Mouse (Mus musculus): ENCODE results near the gene Tcf7.

Gene Tcf7

GRCm38 (mm10) chr11:52283596-52284571 lies 1.1 kb upstream of the Tcf7 start:
- peak; percentile 79 for DNase-seq

DNA sequence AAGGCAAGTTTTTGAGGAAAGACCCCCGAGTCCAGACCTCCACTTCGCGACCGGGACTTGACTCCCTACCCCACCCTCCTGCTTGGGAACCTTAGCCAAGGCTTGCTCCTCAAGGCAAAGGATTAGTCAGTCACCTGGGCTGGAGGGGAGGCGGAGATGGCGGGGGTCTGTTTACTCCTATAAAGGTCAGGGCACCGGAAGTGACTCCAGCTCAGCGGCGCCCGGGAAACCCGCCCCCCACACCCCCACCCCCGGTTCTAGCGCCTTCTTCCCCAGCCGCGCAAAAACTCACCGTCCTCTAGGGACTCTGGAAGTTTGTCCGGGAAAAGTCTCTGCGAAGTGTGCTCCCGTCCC lies 417 bp downstream of the Tcf7 start:
- DNase-seq, result peak; percentile 87

DNA sequence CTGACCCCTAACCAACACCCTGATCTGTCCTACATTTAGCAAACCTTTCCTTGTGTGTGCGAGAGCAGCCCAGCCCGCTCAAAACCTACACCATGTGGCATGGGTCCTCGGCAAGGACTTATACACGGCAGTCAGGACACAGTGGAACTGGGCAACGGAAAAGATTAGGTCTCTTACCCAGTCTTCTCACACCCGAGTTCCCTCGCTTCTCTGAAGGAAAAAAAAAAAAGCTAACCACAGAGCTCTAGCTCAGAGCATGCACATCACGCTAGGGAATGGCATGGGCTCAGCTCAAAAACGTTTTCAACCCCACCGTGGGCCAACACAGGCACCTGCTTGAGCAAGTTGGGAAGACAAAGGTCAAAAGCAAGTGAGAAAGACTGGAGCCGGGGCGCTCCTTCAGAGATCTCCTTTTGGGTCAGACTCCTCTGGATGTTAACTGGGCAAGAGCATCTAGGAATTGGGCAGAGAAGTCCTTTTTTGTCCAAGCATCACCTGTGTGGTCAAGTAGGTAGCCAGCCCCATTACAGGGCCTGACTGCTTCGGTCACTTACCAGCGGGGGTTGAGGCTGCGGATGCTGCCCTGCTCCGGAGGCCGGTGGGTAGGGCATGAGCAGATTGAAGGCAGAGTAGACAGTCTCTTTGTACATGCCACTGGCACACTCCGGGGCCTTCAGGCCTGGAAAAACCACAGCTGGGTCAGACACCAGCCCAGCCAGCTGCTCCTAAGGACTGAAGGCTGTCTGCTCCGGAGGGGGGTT lies 1.1 kb downstream of the Tcf7 start:
- DNase-seq, result peak; percentile 66

DNA sequence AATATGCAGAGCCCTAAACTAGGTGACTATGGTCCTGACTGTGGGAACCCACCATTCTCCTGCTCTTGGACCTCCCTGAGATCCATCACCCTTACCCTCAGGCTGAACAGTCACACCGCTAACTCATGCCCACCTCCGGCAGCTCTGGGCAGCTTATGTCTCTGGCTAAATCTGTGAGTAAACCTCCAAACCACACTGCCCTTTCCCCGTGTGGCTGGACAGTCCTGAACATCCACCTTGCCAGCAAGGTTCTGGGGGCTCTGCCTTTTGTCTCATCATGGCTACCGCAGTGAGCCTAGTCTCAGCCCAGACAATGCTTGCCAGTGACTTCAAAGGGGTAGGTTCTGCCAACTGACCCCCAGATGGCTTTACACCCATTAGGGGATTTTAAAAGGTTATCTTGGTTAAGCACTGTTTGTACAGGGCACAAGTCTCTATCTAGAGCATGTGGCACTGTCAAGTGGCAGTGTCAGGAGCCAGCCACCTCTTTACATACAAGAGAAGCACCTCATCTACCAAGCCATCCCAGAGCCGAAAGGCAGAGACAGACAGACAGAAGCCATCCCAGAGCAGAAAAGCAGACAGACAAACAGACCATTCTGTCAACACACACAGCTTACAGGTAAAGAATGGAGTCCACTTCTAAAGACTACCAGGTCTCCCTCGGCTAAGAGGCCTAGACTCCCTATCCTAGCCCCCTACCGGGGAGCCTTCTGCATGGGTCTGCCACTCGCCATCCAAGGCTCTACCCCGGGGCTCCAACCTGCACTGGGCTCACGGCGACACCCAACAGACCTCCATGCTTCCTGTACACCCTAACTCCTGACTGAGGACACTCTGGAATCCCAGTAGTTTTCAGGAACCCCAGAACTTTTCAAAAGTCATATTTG lies 2.0 kb downstream of the Tcf7 start:
- peak; percentile 73 for DNase-seq

DNA sequence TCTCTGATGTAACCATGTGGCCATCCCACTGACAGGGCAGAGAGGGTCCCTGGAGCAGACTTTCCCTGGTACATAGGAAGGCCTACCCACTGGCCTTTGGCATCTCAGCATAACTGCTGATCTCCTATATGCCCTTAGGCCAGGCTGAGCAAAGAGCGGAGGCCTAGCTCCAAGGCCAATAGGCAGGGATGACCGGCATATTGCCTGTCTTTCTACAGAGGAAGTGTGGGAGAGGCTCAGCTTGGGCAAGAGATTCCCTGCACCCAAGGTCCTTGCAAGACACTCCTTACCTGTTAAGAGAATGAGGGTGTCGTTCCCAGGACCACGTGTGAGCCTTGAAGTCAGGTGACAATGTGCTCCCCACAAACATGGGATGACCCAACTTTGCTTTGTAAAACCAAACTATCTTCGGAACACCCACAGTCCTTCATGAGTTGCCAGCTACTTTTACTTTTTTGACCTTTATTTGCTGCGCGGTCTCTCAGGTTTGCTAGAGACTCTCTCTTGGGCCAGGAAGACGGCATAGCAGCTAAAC lies 3.1 kb downstream of the Tcf7 start:
- DNase-seq, result peak; percentile 73

- DNase-seq, result peak; percentile 69
Measured at GRCm38 (mm10) chr11:52278991-52279390, 3.8 kb downstream of the Tcf7 start.

GRCm38 (mm10) chr11:52278164-52278563 lies 4.7 kb downstream of the Tcf7 start:
- DNase-seq, result peak; percentile 65

- DNase-seq, result peak; percentile 62
Measured at GRCm38 (mm10) chr11:52277433-52278150, 5.2 kb downstream of the Tcf7 start.

DNA sequence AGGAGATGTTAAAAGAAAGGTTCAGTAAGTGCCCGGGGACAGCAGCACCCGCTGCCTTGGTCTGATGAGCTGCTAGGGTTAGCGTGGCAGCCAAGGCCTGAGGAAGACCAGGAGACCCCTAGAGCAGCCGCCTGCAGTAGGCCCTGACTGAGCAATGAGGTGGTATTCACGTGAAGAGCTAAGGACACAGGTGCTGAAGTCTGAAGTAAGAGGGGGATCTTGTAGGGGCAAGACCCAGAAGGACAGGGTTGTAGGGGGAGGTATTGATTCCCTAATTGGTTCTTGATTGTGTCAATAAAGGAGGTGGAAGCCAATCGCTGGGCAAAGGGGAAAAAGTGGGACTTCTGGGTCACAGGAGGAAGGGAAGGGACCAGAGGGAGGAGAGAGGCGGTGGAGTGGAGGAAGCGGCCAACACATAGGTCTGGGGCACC lies 5.8 kb downstream of the Tcf7 start:
- DNase-seq, result peak; percentile 68

DNA sequence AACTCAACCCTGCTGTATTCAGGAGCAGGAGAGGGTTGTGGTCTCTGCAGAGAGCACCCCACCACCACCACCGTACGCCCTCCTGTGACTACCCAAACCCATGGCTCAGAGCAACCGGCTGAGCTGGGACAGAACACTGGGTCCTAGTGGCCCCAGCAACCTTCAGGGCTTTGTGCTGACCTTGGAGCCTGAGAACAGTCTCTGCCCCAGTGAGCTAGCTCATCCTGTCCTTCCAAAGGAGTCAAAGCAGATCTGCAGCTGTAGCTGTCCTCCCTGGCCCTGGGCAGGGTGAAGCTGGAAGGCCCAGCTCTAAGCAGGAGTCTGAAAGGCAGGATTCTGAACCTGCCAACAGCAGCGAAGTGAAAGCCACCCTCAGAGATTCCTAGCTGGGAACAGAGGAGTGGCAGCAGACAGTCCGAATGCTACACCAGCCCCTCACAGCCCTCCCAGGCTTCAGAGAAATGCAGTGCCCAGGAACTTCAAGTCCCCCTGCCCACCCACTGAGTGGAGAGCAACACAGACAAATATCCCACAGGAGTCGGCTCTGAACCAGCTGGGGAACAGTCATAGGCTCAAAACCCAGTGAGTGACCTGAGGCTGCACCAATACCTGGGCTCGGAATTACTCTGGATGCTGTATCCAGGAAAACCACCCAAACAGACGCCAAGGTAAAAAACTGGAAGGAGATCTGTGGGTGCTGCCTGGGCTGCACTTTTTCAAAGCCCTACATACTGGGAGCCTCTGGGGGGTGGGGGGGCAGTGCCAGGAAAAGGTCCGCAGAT lies 6.8 kb downstream of the Tcf7 start:
- DNase-seq, result no peak

DNA sequence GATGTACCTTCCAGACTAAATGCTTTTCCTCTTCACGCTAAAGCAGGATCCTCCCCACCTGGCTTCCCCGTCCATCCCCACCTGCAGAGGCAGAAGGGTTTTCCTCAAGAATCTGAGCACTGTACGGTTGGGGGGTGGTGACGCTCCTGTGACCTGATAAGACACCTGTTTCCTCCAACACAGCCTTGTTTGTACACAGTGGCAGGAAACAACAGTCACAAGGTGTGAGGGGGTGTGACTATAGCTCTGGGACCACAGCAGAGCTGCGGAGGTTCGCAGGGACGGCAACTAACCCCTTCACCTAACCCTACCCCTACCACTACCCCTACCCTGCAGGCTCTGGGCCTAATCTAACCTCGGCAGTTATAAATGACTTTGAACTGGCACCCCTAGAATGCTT lies 7.4 kb downstream of the Tcf7 start:
- DNase-seq, result peak; percentile 86

- DNase-seq, result peak; percentile 82
Measured at GRCm38 (mm10) chr11:52274456-52275112, 8.2 kb downstream of the Tcf7 start.

DNA sequence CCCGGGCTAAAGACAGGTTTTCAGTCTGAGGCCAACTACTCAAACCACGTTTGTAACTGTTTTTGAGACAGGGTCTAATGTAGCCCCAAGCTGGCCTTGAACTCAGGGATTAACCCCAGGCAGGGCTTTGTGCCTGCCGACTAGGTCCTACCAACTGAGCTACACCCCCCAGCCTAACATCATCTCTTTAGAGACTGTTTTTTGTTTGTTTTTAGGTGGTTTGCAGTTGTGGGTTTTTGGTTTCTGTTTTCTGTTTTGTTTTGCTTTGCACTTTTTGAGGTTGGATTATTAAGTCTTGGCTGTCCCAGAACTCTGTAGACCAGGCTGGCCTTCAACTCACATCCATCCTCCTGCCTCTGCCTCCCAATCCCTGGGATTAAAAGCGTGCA lies 8.9 kb downstream of the Tcf7 start:
- DNase-seq, result no peak

GRCm38 (mm10) chr11:52273183-52273941 lies 9.5 kb downstream of the Tcf7 start:
- peak; percentile 62 for DNase-seq

GRCm38 (mm10) chr11:52272619-52273018 lies 10.2 kb downstream of the Tcf7 start:
- DNase-seq, result no peak

GRCm38 (mm10) chr11:52271765-52272495 lies 10.9 kb downstream of the Tcf7 start:
- no peak for DNase-seq

- peak; percentile 19 for DNase-seq
Measured at GRCm38 (mm10) chr11:52269841-52270240, 13.0 kb downstream of the Tcf7 start.

DNA sequence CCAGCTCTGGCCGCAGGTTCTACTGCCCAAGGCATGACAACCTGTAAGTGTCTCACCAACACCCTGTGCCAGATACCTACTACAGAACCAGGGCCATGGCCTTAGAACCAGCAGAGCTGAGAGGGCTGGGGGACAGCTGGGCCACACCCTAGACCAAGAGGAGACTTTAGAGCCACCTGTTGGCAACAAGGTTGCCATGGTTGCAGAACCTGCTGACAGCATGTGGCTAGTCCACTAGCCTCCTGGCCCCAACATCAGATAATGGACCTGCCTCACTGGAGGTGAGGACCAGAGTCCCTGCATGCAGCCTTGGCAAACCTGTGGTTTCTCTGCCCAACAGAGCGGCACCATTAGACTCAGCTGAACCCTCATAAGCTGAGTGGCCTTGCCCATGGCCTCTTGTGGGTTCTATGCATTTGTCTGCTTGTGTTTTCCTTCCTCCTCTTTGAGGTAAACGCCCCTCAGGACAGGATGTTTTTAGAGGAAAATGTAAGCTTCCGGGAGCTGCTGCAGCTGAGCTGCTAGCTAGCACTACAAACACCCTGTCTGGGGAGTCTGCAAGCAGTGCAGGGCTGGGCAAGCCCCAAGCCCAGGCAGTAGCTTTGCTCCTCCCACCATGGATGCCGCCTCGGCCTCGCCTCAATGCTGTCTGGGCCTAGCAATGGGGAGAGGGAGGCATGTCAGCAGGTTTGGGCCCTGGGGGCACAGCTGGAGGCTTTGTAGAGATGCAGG lies 14.5 kb downstream of the Tcf7 start:
- peak; percentile 87 for DNase-seq

Measured in thymus, postnatal 25 days (tissue).